Mouse (Mus musculus) lung, adult 2 months (tissue): ENCODE results near the gene Raf1. TPM values are rescaled to one million over a fixed set of nuclear protein-coding genes. Genes with fewer than 3 reads are reported as not detected.

ENCODE experiments used
- DNase-seq: peaks from one replicate; pipeline ENCODE4 v3.0.0; 2022
- H3K4me1 ChIP-seq: fragments of 200-500 bp; 2 replicates; pipeline ENCODE4 v1.6.1; 2011; ENCODE audit warnings: low read length; ENCODE audit not compliant: control insufficient read depth, insufficient read depth
- H3K4me3 ChIP-seq: fragments of 200-500 bp; replicated peaks from 2 replicates; pipeline ENCODE3; 2011; ENCODE audit warnings: low read depth, mild to moderate bottlenecking, control low read depth, low read length; ENCODE audit errors: extremely low read depth
- CTCF ChIP-seq: fragments of 200-500 bp; IDR thresholded peaks from 2 replicates; pipeline ENCODE4 v1.5.1; 2011; ENCODE audit warnings: mild to moderate bottlenecking, low read length, control low read depth; ENCODE audit not compliant: insufficient read depth
- POLR2A ChIP-seq: fragments of 200-500 bp; IDR thresholded peaks from 2 replicates; pipeline ENCODE4 v1.6.1; 2011; ENCODE audit warnings: low read depth, mild to moderate bottlenecking, control low read depth, low read length, borderline replicate concordance; ENCODE audit errors: extremely low read depth
- WGBS: fragments of 180-500 bp; shearing (Covaris S2); methylation state at CpG from one replicate; pipeline ENCODE4 v1.1.7; 2018; 5-methylcytosine and 5-hydroxymethylcytosine counted together
- polyA plus RNA-seq: library from polyadenylated mRNA; depleted of rRNA; stranded (reverse); fragments of >200 nt; gene quantifications from 2 replicates; pipeline ENCODE4 v1.2.3, GENCODE M21; 2012

The Raf1 gene
- polyA plus RNA-seq, 1 experiment = 131 TPM

- Histone ChIP-seq H3K4me1 (peaks cover 5% of the 10 kb centered on the region; the same call in 1 of the 2 replicates), H3K4me3 (no peak overlapping the region)
- no peak for DNase-seq
- 62% methylated on average over 4 of the region's 4 CpGs for WGBS
- no peak for TF ChIP-seq POLR2A
- no peak for TF ChIP-seq CTCF
Observed at GRCm38 (mm10) chr6:115601322-115601714, 75.1 kb downstream of the Raf1 start.

GRCm38 (mm10) chr6:115595667-115596066, 80.8 kb downstream of the Raf1 start:
- no peak for DNase-seq
- Histone ChIP-seq H3K4me1 (no peaks in the 10 kb centered on the region), H3K4me3 (no peak overlapping the region)
- no peak for TF ChIP-seq POLR2A
- no peak for TF ChIP-seq CTCF
- WGBS = 58% methylated on average over 3 of the region's 3 CpGs

- no peak for DNase-seq
- Histone ChIP-seq H3K4me3 (no peak overlapping the region), H3K4me1 (no peaks in the 10 kb centered on the region)
- no peak for TF ChIP-seq CTCF
- no peak for TF ChIP-seq POLR2A
- WGBS = 68% methylated on average over 3 of the region's 3 CpGs
Observed at GRCm38 (mm10) chr6:115594463-115594862, 82.0 kb downstream of the Raf1 start.

GRCm38 (mm10) chr6:115593252-115593651, 83.2 kb downstream of the Raf1 start:
- 69% methylated on average over 4 of the region's 4 CpGs for WGBS
- TF ChIP-seq CTCF (no peak), POLR2A (no peak)
- DNase-seq = no peak
- Histone ChIP-seq H3K4me3 (no peak overlapping the region), H3K4me1 (no peaks in the 10 kb centered on the region)

GRCm38 (mm10) chr6:115592458-115592857, 84.0 kb downstream of the Raf1 start, which contains the start of gene Mkrn2os:
TSS of gene Mkrn2os (minus strand) at chr6:115592576.
- Histone ChIP-seq H3K4me1 (no peaks in the 10 kb centered on the region), H3K4me3 (no peak within 1 kb of the TSS)
- DNase-seq = no peak
- WGBS = 46% methylated on average over 5 of the region's 5 CpGs
- TF ChIP-seq CTCF (no peak), POLR2A (no peak)

- TF ChIP-seq CTCF (no peak), POLR2A (no peak)
- Histone ChIP-seq H3K4me3 (no peak overlapping the region), H3K4me1 (no peaks in the 10 kb centered on the region)
- no peak for DNase-seq
- 81% methylated on average over 19 of the region's 19 CpGs for WGBS
Observed at GRCm38 (mm10) chr6:115591692-115592359, 84.6 kb downstream of the Raf1 start.

GRCm38 (mm10) chr6:115586321-115586720, 90.1 kb downstream of the Raf1 start:
- TF ChIP-seq POLR2A = no peak
- no peak for TF ChIP-seq CTCF
- H3K4me3 ChIP-seq = no peak overlapping the region
- 80% methylated on average over 10 of the region's 10 CpGs for WGBS
- H3K4me1 ChIP-seq = no peaks in the 10 kb centered on the region
- DNase-seq = no peak

- H3K4me3 ChIP-seq = no peak overlapping the region
- 70% methylated on average over 3 of the region's 3 CpGs for WGBS
- no peak for DNase-seq
- H3K4me1 ChIP-seq = no peaks in the 10 kb centered on the region
- TF ChIP-seq CTCF (no peak), POLR2A (no peak)
Observed at GRCm38 (mm10) chr6:115584176-115584575, 92.3 kb downstream of the Raf1 start.

- no peaks in the 10 kb centered on the region for H3K4me1 ChIP-seq
Observed at GRCm38 (mm10) chr6:115583430-115584125, 92.9 kb downstream of the Raf1 start.

More at GRCm38 (mm10) chr6:115583430-115584125, 92.9 kb downstream of the Raf1 start:
- no peak overlapping the region for H3K4me3 ChIP-seq
- DNase-seq = no peak
- 63% methylated on average over 6 of the region's 6 CpGs for WGBS
- no peak for TF ChIP-seq POLR2A
- TF ChIP-seq CTCF = no peak
